Comparison of ENCODE assay signal across 8 mouse cellular contexts in genomic region chr8:127589291-127589690, GRCm38 (mm10).
DNase-seq lines count a peak whose midpoint lies in the region; ATAC-seq lines count a peak whose summit lies in the region.

No protein-coding gene starts in this region.

- H3K9me3 ChIP-seq in forebrain, embryonic 11.5 days (ENCODE audit: control insufficient read depth, low read length) = no peaks in the 10 kb centered on the region
- no peaks in the 10 kb centered on the region for H3K9me3 ChIP-seq in forebrain, embryonic 16.5 days (ENCODE audit: control insufficient read depth, low read length)
- no peaks in the 10 kb centered on the region for H3K9me3 ChIP-seq in lung, embryonic 16.5 days (ENCODE audit: control insufficient read depth, low read length)

- H3K27me3 ChIP-seq in forebrain, embryonic 11.5 days (ENCODE audit: control insufficient read depth, insufficient read depth, low read length) = no peaks in the 10 kb centered on the region
- no peaks in the 10 kb centered on the region for H3K27me3 ChIP-seq in forebrain, embryonic 16.5 days (replicated peaks; ENCODE audit: control insufficient read depth, insufficient read depth, low read length)
- no peaks in the 10 kb centered on the region for H3K27me3 ChIP-seq in lung, embryonic 16.5 days (ENCODE audit: control insufficient read depth, insufficient read depth, low read depth, low read length)

- H3K4me3 ChIP-seq in forebrain, embryonic 11.5 days (ENCODE audit: low read depth, low read length) = no peak overlapping the region
- H3K4me3 ChIP-seq in forebrain, embryonic 16.5 days (replicated peaks; ENCODE audit: low read length) = no peak overlapping the region
- no peak overlapping the region for H3K4me3 ChIP-seq in lung, embryonic 16.5 days (ENCODE audit: low read length)

- no peak overlapping the region for H3K4me2 ChIP-seq in forebrain, embryonic 11.5 days (ENCODE audit: low read depth, low read length, severe bottlenecking)
- no peak overlapping the region for H3K4me2 ChIP-seq in forebrain, embryonic 16.5 days (ENCODE audit: low read length)
- H3K4me2 ChIP-seq in lung, embryonic 16.5 days (ENCODE audit: low read depth, low read length) = no peak overlapping the region

- WGBS in forebrain, embryonic 11.5 days = 56% methylated on average over 4 of the region's 4 CpGs
- 59% methylated on average over 4 of the region's 4 CpGs for WGBS in forebrain, embryonic 16.5 days
- 53% methylated on average over 4 of the region's 4 CpGs for WGBS in lung, embryonic 16.5 days

- peak; percentile 57 for DNase-seq in forebrain, embryonic 11.5 days (ENCODE audit: low spot score)
- DNase-seq in urinary bladder, adult 18-20 months (ENCODE audit: low spot score in 2 of 2) = peak; percentile 16 to 26
- DNase-seq in urinary bladder, postnatal 4 days (ENCODE audit: low spot score in 2 of 2) = no peak
- DNase-seq in cerebellum, postnatal 14 days = peak; percentile 74 to 77
- DNase-seq in heart, postnatal 4 days = peak; percentile 68
- DNase-seq in spleen, postnatal 10 days (ENCODE audit: low spot score in 2 of 2) = peak; percentile 29 to 69

- no peak; the same call in 1 of the 2 replicates for ATAC-seq in forebrain, embryonic 11.5 days (replicated peaks; ENCODE audit: low FRiP score)
- no peak for ATAC-seq in forebrain, embryonic 16.5 days
- peak; percentile 38; the same call in 1 of the 2 replicates for ATAC-seq in lung, embryonic 16.5 days (ENCODE audit: low read depth)

- no peak overlapping the region for H3K27ac ChIP-seq in forebrain, embryonic 11.5 days (ENCODE audit: low read depth, low read length)
- no peak overlapping the region for H3K27ac ChIP-seq in forebrain, embryonic 16.5 days (ENCODE audit: low read length)
- H3K27ac ChIP-seq in lung, embryonic 16.5 days (ENCODE audit: low read length) = no peak overlapping the region

- H3K36me3 ChIP-seq in forebrain, embryonic 11.5 days (ENCODE audit: control insufficient read depth, insufficient read depth, low read length) = no peaks in the 10 kb centered on the region
- no peaks in the 10 kb centered on the region for H3K36me3 ChIP-seq in forebrain, embryonic 16.5 days (ENCODE audit: control insufficient read depth, insufficient read depth)
- H3K36me3 ChIP-seq in lung, embryonic 16.5 days (ENCODE audit: control insufficient read depth, insufficient read depth, low read length) = no peaks in the 10 kb centered on the region

- H3K4me1 ChIP-seq in forebrain, embryonic 11.5 days (replicated peaks; ENCODE audit: control insufficient read depth, insufficient read depth, low read length) = no peaks in the 10 kb centered on the region; the same call in 1 of the 2 replicates
- H3K4me1 ChIP-seq in forebrain, embryonic 16.5 days (replicated peaks; ENCODE audit: control insufficient read depth, insufficient read depth, low read length) = peaks cover 4% of the 10 kb centered on the region
- H3K4me1 ChIP-seq in lung, embryonic 16.5 days (replicated peaks; ENCODE audit: control insufficient read depth, insufficient read depth, low read length) = 0 out of 2 replicates have a peak, but pooled peaks cover 2% of the 10 kb centered on the region

- H3K9ac ChIP-seq in forebrain, embryonic 11.5 days (ENCODE audit: low read length) = no peak overlapping the region
- H3K9ac ChIP-seq in forebrain, embryonic 16.5 days (replicated peaks; ENCODE audit: low read depth, low read length) = no peak overlapping the region
- H3K9ac ChIP-seq in lung, embryonic 16.5 days (ENCODE audit: low read length) = no peak overlapping the region

Comparison
In these comparisons a context has a peak if more than half of its experiments do, and no peak if none do; other contexts are left out.
1. DNase-seq: peak in forebrain, embryonic 11.5 days (single experiment), urinary bladder, adult 18-20 months (2 of 2), cerebellum, postnatal 14 days (2 of 2), heart, postnatal 4 days (single experiment) and spleen, postnatal 10 days (2 of 2); none in urinary bladder, postnatal 4 days (0 of 2).